ENCODE assay signal across 9 mouse cellular contexts in the genomic region with DNA sequence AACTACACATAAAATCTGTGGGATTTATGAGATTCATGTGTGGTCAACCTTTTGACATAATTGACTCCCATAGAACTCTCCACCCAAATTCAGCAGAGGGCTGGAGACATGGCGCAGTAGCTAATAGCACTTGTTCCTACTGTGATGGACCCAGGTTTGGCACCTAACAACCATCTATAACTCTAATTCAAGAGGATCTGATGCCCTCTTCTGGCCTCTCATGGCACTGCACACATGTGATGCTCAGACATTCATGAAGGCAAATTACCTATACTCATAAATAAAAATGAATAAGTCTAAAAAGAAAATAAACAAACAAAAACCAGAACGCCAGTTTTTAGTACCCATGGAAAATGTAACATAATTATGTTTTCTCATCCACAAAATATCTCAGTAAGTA. TPM values are rescaled to one million over a fixed set of nuclear protein-coding genes. Genes with fewer than 3 reads are reported as not detected.
DNase-seq lines count a peak whose midpoint lies in the region; ATAC-seq and TF ChIP-seq lines count a peak whose summit lies in the region.
"Had no signal": no experiment of that assay in that cellular context is flagged by ENCODE, and none has a peak within 500 bp of the region (broad histone marks: within the 10 kb centered on the region; RNA-seq: fewer than 3 reads in every experiment).

No protein-coding gene starts in this region.

- no peak overlapping the region for H3K27ac ChIP-seq in forebrain, postnatal 0 days (ENCODE audit: low read depth, low read length)
- H3K27ac ChIP-seq in forebrain, embryonic 15.5 days (replicated peaks) = no peak overlapping the region
- no peak overlapping the region for H3K27ac ChIP-seq in neural tube, embryonic 15.5 days (replicated peaks)
- H3K27ac ChIP-seq in stomach, postnatal 0 days (replicated peaks) = no peak overlapping the region
- H3K27ac ChIP-seq: heart, embryonic 15.5 days had no signal

- peak; percentile 50 for TF ChIP-seq CTCF in forebrain, postnatal 0 days (IDR thresholded peaks at IDR 0.05; ENCODE audit: low read depth)
- peak; percentile 67 for TF ChIP-seq CTCF in stomach, postnatal 0 days (IDR thresholded peaks at IDR 0.05; ENCODE audit: low read depth)

- H3K9me3 ChIP-seq in forebrain, postnatal 0 days (ENCODE audit: low read length) = no peaks in the 10 kb centered on the region
- no peaks in the 10 kb centered on the region for H3K9me3 ChIP-seq in forebrain, embryonic 15.5 days
- no peaks in the 10 kb centered on the region for H3K9me3 ChIP-seq in neural tube, embryonic 15.5 days (replicated peaks)
- H3K9me3 ChIP-seq in stomach, postnatal 0 days (ENCODE audit: control insufficient read depth, low read length) = no peaks in the 10 kb centered on the region
- H3K9me3 ChIP-seq: heart, embryonic 15.5 days had no signal

- 87% methylated on average over 2 of the region's 2 CpGs for WGBS in forebrain, postnatal 0 days
- 83% methylated on average over 2 of the region's 2 CpGs for WGBS in forebrain, embryonic 15.5 days
- WGBS in neural tube, embryonic 15.5 days = 92% methylated on average over 2 of the region's 2 CpGs
- 87% methylated on average over 2 of the region's 2 CpGs for WGBS in stomach, postnatal 0 days

- no peaks in the 10 kb centered on the region for H3K27me3 ChIP-seq in forebrain, postnatal 0 days (ENCODE audit: insufficient read depth, low read length)
- no peaks in the 10 kb centered on the region for H3K27me3 ChIP-seq in forebrain, embryonic 15.5 days
- H3K27me3 ChIP-seq in neural tube, embryonic 15.5 days (replicated peaks) = no peaks in the 10 kb centered on the region
- no peaks in the 10 kb centered on the region for H3K27me3 ChIP-seq in stomach, postnatal 0 days (ENCODE audit: control insufficient read depth, insufficient read depth, low read length)
- H3K27me3 ChIP-seq: heart, embryonic 15.5 days had no signal

- no peak overlapping the region for H3K4me2 ChIP-seq in forebrain, postnatal 0 days (ENCODE audit: low read depth)
- no peak overlapping the region for H3K4me2 ChIP-seq in forebrain, embryonic 15.5 days (replicated peaks)
- H3K4me2 ChIP-seq in neural tube, embryonic 15.5 days = no peak overlapping the region
- no peak overlapping the region for H3K4me2 ChIP-seq in stomach, postnatal 0 days (replicated peaks; ENCODE audit: low read depth)
- H3K4me2 ChIP-seq: heart, embryonic 15.5 days had no signal

- DNase-seq in forebrain, postnatal 0 days = peak; percentile 6
- peak; percentile 19 for DNase-seq in neural tube, embryonic 10.5 days (ENCODE audit: extremely low spot score, low spot score)
- peak; percentile 29 for DNase-seq in embryo, embryonic 9.5 days (ENCODE audit: extremely low spot score)
- DNase-seq in stomach, postnatal 0 days (ENCODE audit: low spot score) = peak; percentile 40
- DNase-seq in layer of hippocampus, adult 11-12 months (ENCODE audit: low spot score) = no peak

- no peaks in the 10 kb centered on the region for H3K36me3 ChIP-seq in forebrain, postnatal 0 days (ENCODE audit: insufficient read depth)
- H3K36me3 ChIP-seq in forebrain, embryonic 15.5 days = no peaks in the 10 kb centered on the region
- H3K36me3 ChIP-seq in neural tube, embryonic 15.5 days = no peaks in the 10 kb centered on the region
- no peaks in the 10 kb centered on the region for H3K36me3 ChIP-seq in stomach, postnatal 0 days (ENCODE audit: control insufficient read depth, insufficient read depth, low read length)
- H3K36me3 ChIP-seq: heart, embryonic 15.5 days had no signal

- H3K9ac ChIP-seq in forebrain, postnatal 0 days = no peak overlapping the region
- H3K9ac ChIP-seq in forebrain, embryonic 15.5 days (replicated peaks) = no peak overlapping the region
- no peak overlapping the region for H3K9ac ChIP-seq in neural tube, embryonic 15.5 days (replicated peaks)
- H3K9ac ChIP-seq in stomach, postnatal 0 days (ENCODE audit: low read length) = no peak overlapping the region
- H3K9ac ChIP-seq: heart, embryonic 15.5 days had no signal

- TF ChIP-seq EP300 in stomach, postnatal 0 days (optimal IDR thresholded peaks at IDR 0.05) = no peak

- ATAC-seq in forebrain, postnatal 0 days = no peak
- no peak for ATAC-seq in forebrain, embryonic 15.5 days (replicated peaks)
- no peak for ATAC-seq in neural tube, embryonic 15.5 days (ENCODE audit: low FRiP score)
- ATAC-seq in stomach, postnatal 0 days (ENCODE audit: low FRiP score, low TSS enrichment) = no peak
- no peak for ATAC-seq in erythroid progenitor cell, adult 5-6 weeks (replicated peaks; ENCODE audit: low FRiP score, poor library complexity, severe bottlenecking)

- no peak overlapping the region for H3K4me3 ChIP-seq in forebrain, postnatal 0 days (ENCODE audit: low read depth, low read length)
- H3K4me3 ChIP-seq in forebrain, embryonic 15.5 days = no peak overlapping the region
- H3K4me3 ChIP-seq in neural tube, embryonic 15.5 days (replicated peaks) = no peak overlapping the region
- no peak overlapping the region for H3K4me3 ChIP-seq in stomach, postnatal 0 days (ENCODE audit: low read depth, low read length)
- H3K4me3 ChIP-seq: heart, embryonic 15.5 days had no signal

- no peaks in the 10 kb centered on the region for H3K4me1 ChIP-seq in forebrain, postnatal 0 days (ENCODE audit: insufficient read depth)
- H3K4me1 ChIP-seq in forebrain, embryonic 15.5 days = no peaks in the 10 kb centered on the region
- H3K4me1 ChIP-seq in neural tube, embryonic 15.5 days = no peaks in the 10 kb centered on the region
- no peaks in the 10 kb centered on the region for H3K4me1 ChIP-seq in stomach, postnatal 0 days (replicated peaks; ENCODE audit: control insufficient read depth, insufficient read depth)
- H3K4me1 ChIP-seq: heart, embryonic 15.5 days had no signal

RNA-seq across cellular contexts. Expression of gene Akr1d1, which starts 22.8 kb away (rescaled TPM):
- not detected in 2 replicates for total RNA-seq in forebrain, postnatal 0 days (2014; rRNA removed)
- not detected in 2 replicates for polyA plus RNA-seq in forebrain, postnatal 0 days (2015; fragmentation: Nextera tagmentation; extraction: Ambion mirVana)
- polyA plus RNA-seq in forebrain, embryonic 15.5 days (2015; fragmentation: Nextera tagmentation; extraction: Ambion mirVana) = not detected in 2 replicates
- polyA plus RNA-seq in neural tube, embryonic 15.5 days (2015; fragmentation: Nextera tagmentation; extraction: Ambion mirVana) = 0.13 TPM in 1 of 2 replicates, not detected in the other
- 1.4 and 1.5 TPM in 2 replicates for polyA plus RNA-seq in stomach, postnatal 0 days (2015; fragmentation: Nextera tagmentation; extraction: Ambion mirVana)
- total RNA-seq in erythroid progenitor cell, adult 5-6 weeks (2015; ENCODE audit: low replicate concordance) = not detected in 2 replicates
- not detected in 2 replicates for total RNA-seq in erythroid progenitor cell, adult 5-6 weeks (2017; ENCODE audit: low replicate concordance)
- polyA plus RNA-seq: heart, embryonic 15.5 days had no signal
